Comparison of ENCODE assay signal across 9 mouse cellular contexts in genomic region chr3:51787945-51788344, GRCm38 (mm10).
DNase-seq lines count a peak whose midpoint lies in the region; ATAC-seq and TF ChIP-seq lines count a peak whose summit lies in the region.
"Had no signal": no experiment of that assay in that cellular context is flagged by ENCODE, and none has a peak within 500 bp of the region (broad histone marks: within the 10 kb centered on the region; RNA-seq: fewer than 3 reads in every experiment).

No protein-coding gene starts in this region.

- TF ChIP-seq EP300 in liver, postnatal 0 days (IDR thresholded peaks at IDR 0.05; ENCODE audit: low read depth) = no peak

- no peak overlapping the region for H3K9ac ChIP-seq in forebrain, embryonic 14.5 days (ENCODE audit: low read length)
- H3K9ac ChIP-seq in liver, postnatal 0 days (replicated peaks) = no peak overlapping the region
- no peak overlapping the region for H3K9ac ChIP-seq in liver, embryonic 12.5 days
- H3K9ac ChIP-seq in hindbrain, embryonic 13.5 days = no peak overlapping the region
- no peak overlapping the region for H3K9ac ChIP-seq in neural tube, embryonic 12.5 days
- H3K9ac ChIP-seq: liver, embryonic 13.5 days had no signal

- 96% methylated on average over 2 of the region's 2 CpGs for WGBS in forebrain, embryonic 10.5 days
- 97% methylated on average over 2 of the region's 2 CpGs for WGBS in forebrain, embryonic 14.5 days
- WGBS in liver, postnatal 0 days (ENCODE audit: insufficient replicate concordance) = 88% methylated on average over 2 of the region's 2 CpGs
- 86% methylated on average over 2 of the region's 2 CpGs for WGBS in liver, embryonic 12.5 days (ENCODE audit: insufficient replicate concordance)
- WGBS in hindbrain, embryonic 13.5 days = 97% methylated on average over 2 of the region's 2 CpGs
- 99% methylated on average over 2 of the region's 2 CpGs for WGBS in neural tube, embryonic 12.5 days

- intact Hi-C loops in left cerebral cortex, postnatal 14 days (cut with DNase I) = no loop called here

- no peak for ATAC-seq in forebrain, embryonic 14.5 days
- ATAC-seq in liver, postnatal 0 days = no peak
- no peak for ATAC-seq in liver, embryonic 12.5 days
- ATAC-seq in hindbrain, embryonic 13.5 days (ENCODE audit: low FRiP score) = no peak
- ATAC-seq in neural tube, embryonic 12.5 days (ENCODE audit: low FRiP score, low read depth) = no peak

- H3K4me2 ChIP-seq in forebrain, embryonic 14.5 days (ENCODE audit: low read length) = no peak overlapping the region
- H3K4me2 ChIP-seq in liver, postnatal 0 days (ENCODE audit: low read depth, low read length) = no peak overlapping the region
- no peak overlapping the region for H3K4me2 ChIP-seq in liver, embryonic 12.5 days
- H3K4me2 ChIP-seq in hindbrain, embryonic 13.5 days = no peak overlapping the region
- H3K4me2 ChIP-seq in neural tube, embryonic 12.5 days (replicated peaks) = peak overlapping the region; percentile 54; the same call in 1 of the 2 replicates

- no peak overlapping the region for H3K4me3 ChIP-seq in forebrain, embryonic 10.5 days
- H3K4me3 ChIP-seq in forebrain, embryonic 14.5 days (ENCODE audit: low read depth, low read length) = no peak overlapping the region
- H3K4me3 ChIP-seq in liver, postnatal 0 days (ENCODE audit: low read depth, low read length) = no peak overlapping the region
- H3K4me3 ChIP-seq in liver, embryonic 12.5 days = no peak overlapping the region
- no peak overlapping the region for H3K4me3 ChIP-seq in hindbrain, embryonic 13.5 days
- no peak overlapping the region for H3K4me3 ChIP-seq in neural tube, embryonic 12.5 days

- H3K9me3 ChIP-seq in forebrain, embryonic 10.5 days = peaks cover 4% of the 10 kb centered on the region; the same call in 1 of the 2 replicates
- no peaks in the 10 kb centered on the region for H3K9me3 ChIP-seq in forebrain, embryonic 14.5 days (replicated peaks; ENCODE audit: control insufficient read depth, low read length)
- H3K9me3 ChIP-seq in liver, postnatal 0 days (ENCODE audit: low read length) = no peaks in the 10 kb centered on the region
- H3K9me3 ChIP-seq in liver, embryonic 12.5 days (replicated peaks) = no peaks in the 10 kb centered on the region
- no peaks in the 10 kb centered on the region for H3K9me3 ChIP-seq in hindbrain, embryonic 13.5 days
- no peaks in the 10 kb centered on the region for H3K9me3 ChIP-seq in neural tube, embryonic 12.5 days
- H3K9me3 ChIP-seq: liver, embryonic 13.5 days had no signal

- no peaks in the 10 kb centered on the region for H3K27me3 ChIP-seq in forebrain, embryonic 10.5 days (ENCODE audit: poor library complexity, severe bottlenecking)
- no peaks in the 10 kb centered on the region for H3K27me3 ChIP-seq in forebrain, embryonic 14.5 days (replicated peaks; ENCODE audit: control insufficient read depth, insufficient read depth, low read length)
- H3K27me3 ChIP-seq in liver, postnatal 0 days (ENCODE audit: insufficient read depth, low read length) = no peaks in the 10 kb centered on the region
- H3K27me3 ChIP-seq in liver, embryonic 12.5 days (replicated peaks) = no peaks in the 10 kb centered on the region
- no peaks in the 10 kb centered on the region for H3K27me3 ChIP-seq in hindbrain, embryonic 13.5 days
- H3K27me3 ChIP-seq in neural tube, embryonic 12.5 days (replicated peaks) = no peaks in the 10 kb centered on the region
- H3K27me3 ChIP-seq: liver, embryonic 13.5 days had no signal

- peak; percentile 18; the same call in 1 of the 2 replicates for TF ChIP-seq CTCF in liver, postnatal 0 days (IDR thresholded peaks at IDR 0.05; ENCODE audit: low read depth)

- no peak for DNase-seq in forebrain, embryonic 10.5 days (ENCODE audit: extremely low spot score, low spot score)
- no peak for DNase-seq in forebrain, embryonic 14.5 days (ENCODE audit: low spot score)
- no peak for DNase-seq in liver, postnatal 0 days
- no peak for DNase-seq in left cerebral cortex, postnatal 14 days (ENCODE audit: low spot score in 2 of 2)
- no peak for DNase-seq in adipocyte (ENCODE audit: low spot score)
- DNase-seq: liver, embryonic 13.5 days had no signal

- no peaks in the 10 kb centered on the region for H3K36me3 ChIP-seq in forebrain, embryonic 10.5 days (replicated peaks)
- H3K36me3 ChIP-seq in forebrain, embryonic 14.5 days (ENCODE audit: control insufficient read depth, insufficient read depth, low read length) = no peaks in the 10 kb centered on the region
- no peaks in the 10 kb centered on the region for H3K36me3 ChIP-seq in liver, postnatal 0 days (replicated peaks; ENCODE audit: insufficient read depth, low read length)
- H3K36me3 ChIP-seq in liver, embryonic 12.5 days = no peaks in the 10 kb centered on the region
- no peaks in the 10 kb centered on the region for H3K36me3 ChIP-seq in hindbrain, embryonic 13.5 days
- H3K36me3 ChIP-seq in neural tube, embryonic 12.5 days = no peaks in the 10 kb centered on the region
- H3K36me3 ChIP-seq: liver, embryonic 13.5 days had no signal

- H3K4me1 ChIP-seq in forebrain, embryonic 10.5 days = peaks cover 62% of the 10 kb centered on the region
- H3K4me1 ChIP-seq in forebrain, embryonic 14.5 days (ENCODE audit: control insufficient read depth, insufficient read depth, low read length) = peaks cover 18% of the 10 kb centered on the region
- H3K4me1 ChIP-seq in liver, postnatal 0 days (ENCODE audit: insufficient read depth) = peaks cover 12% of the 10 kb centered on the region
- H3K4me1 ChIP-seq in liver, embryonic 12.5 days = peaks cover 23% of the 10 kb centered on the region
- peaks cover 51% of the 10 kb centered on the region for H3K4me1 ChIP-seq in hindbrain, embryonic 13.5 days (replicated peaks)
- peaks cover 32% of the 10 kb centered on the region for H3K4me1 ChIP-seq in neural tube, embryonic 12.5 days

- H3K27ac ChIP-seq in forebrain, embryonic 10.5 days = peak overlapping the region; percentile 95
- H3K27ac ChIP-seq in forebrain, embryonic 14.5 days (ENCODE audit: low read depth, low read length) = no peak overlapping the region; the same call in 1 of the 2 replicates
- H3K27ac ChIP-seq in liver, postnatal 0 days (ENCODE audit: low read depth) = no peak overlapping the region
- no peak overlapping the region for H3K27ac ChIP-seq in liver, embryonic 12.5 days
- peak overlapping the region; percentile 93 for H3K27ac ChIP-seq in hindbrain, embryonic 13.5 days
- peak overlapping the region; percentile 90; the same call in 1 of the 2 replicates for H3K27ac ChIP-seq in neural tube, embryonic 12.5 days

Comparison
In these comparisons a context has a peak if more than half of its experiments do, and no peak if none do; other contexts are left out.
1. H3K27ac ChIP-seq: peak in forebrain, embryonic 10.5 days (single experiment), hindbrain, embryonic 13.5 days (single experiment) and neural tube, embryonic 12.5 days (single experiment); none in forebrain, embryonic 14.5 days (single experiment), liver, postnatal 0 days (single experiment) and liver, embryonic 12.5 days (single experiment).